ENCODE assay signal across 8 mouse cellular contexts in the genomic region with DNA sequence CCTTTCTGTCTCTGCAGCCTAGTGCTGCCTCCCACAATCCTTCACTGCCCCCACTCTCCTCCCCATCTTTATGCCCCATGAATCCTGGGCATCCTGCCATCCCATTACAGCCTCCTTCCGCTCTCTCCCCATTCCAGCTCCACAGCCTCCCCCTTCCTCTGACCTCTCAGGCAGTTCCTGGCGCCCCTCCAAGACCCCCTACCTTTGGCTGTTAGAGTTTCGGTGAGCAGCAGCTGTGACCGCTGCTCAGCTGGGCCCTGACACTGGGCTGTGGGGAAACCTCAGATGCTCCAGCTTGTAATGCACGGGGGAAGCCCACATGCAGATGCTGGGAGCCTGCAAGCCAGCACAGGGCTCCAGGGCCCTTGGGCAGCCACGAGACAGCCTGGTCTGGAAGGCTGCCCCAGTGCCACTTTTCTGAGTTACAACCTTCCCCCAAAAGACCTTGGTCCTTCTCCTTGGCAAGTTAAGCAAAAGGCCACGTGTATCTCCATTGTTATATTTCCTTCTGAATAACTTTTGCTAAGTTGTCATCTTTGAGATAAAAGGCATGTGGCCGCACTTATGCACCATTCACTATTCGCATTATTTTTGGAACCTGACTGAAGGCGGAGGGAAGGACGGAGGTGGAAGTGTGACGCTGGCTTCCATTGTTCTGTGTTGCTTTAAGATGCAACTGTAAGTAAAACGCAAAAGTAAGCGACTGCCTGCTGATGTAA.
DNase-seq lines count a peak whose midpoint lies in the region; ATAC-seq lines count a peak whose summit lies in the region.

No protein-coding gene starts in this region.

- H3K4me2 ChIP-seq in intestine, embryonic 16.5 days (ENCODE audit: low read depth, low read length) = no peak overlapping the region
- peak overlapping the region; percentile 38 for H3K4me2 ChIP-seq in neural tube, embryonic 12.5 days (replicated peaks)

- H3K4me1 ChIP-seq in intestine, embryonic 16.5 days (ENCODE audit: control insufficient read depth, insufficient read depth, low read length) = peaks cover 9% of the 10 kb centered on the region
- H3K4me1 ChIP-seq in neural tube, embryonic 12.5 days = peaks cover 37% of the 10 kb centered on the region

- H3K9me3 ChIP-seq in intestine, embryonic 16.5 days (ENCODE audit: control insufficient read depth, low read length) = no peaks in the 10 kb centered on the region
- H3K9me3 ChIP-seq in neural tube, embryonic 12.5 days = no peaks in the 10 kb centered on the region

- H3K27me3 ChIP-seq in intestine, embryonic 16.5 days (replicated peaks; ENCODE audit: control insufficient read depth, insufficient read depth, low read length) = no peaks in the 10 kb centered on the region
- no peaks in the 10 kb centered on the region for H3K27me3 ChIP-seq in neural tube, embryonic 12.5 days (replicated peaks)

- intact Hi-C loops in left cerebral cortex, postnatal 10 days (cut with DNase I) = no loop called here

- H3K4me3 ChIP-seq in intestine, embryonic 16.5 days (ENCODE audit: low read length) = no peak overlapping the region
- no peak overlapping the region for H3K4me3 ChIP-seq in neural tube, embryonic 12.5 days

- 25% methylated on average over 14 of the region's 14 CpGs for WGBS in intestine, embryonic 16.5 days
- WGBS in neural tube, embryonic 12.5 days = 21% methylated on average over 14 of the region's 14 CpGs

- H3K27ac ChIP-seq in intestine, embryonic 16.5 days (ENCODE audit: low read length) = peak overlapping the region; percentile 26; the same call in 1 of the 2 replicates
- H3K27ac ChIP-seq in neural tube, embryonic 12.5 days = peak overlapping the region; percentile 74

- no peaks in the 10 kb centered on the region for H3K36me3 ChIP-seq in intestine, embryonic 16.5 days (ENCODE audit: control insufficient read depth, insufficient read depth, low read length)
- H3K36me3 ChIP-seq in neural tube, embryonic 12.5 days = no peaks in the 10 kb centered on the region

- no peak overlapping the region for H3K9ac ChIP-seq in intestine, embryonic 16.5 days (ENCODE audit: low read depth, low read length)
- peak overlapping the region; percentile 26; the same call in 1 of the 2 replicates for H3K9ac ChIP-seq in neural tube, embryonic 12.5 days

- ATAC-seq in intestine, embryonic 16.5 days = peak; percentile 60; the same call in 1 of the 2 replicates
- peak; percentile 91 for ATAC-seq in neural tube, embryonic 12.5 days (ENCODE audit: low FRiP score, low read depth)

- DNase-seq in adrenal gland, postnatal 10 days = peak; percentile 80
- DNase-seq in cerebellum, postnatal 10 days = peak; percentile 89 to 94
- peak; percentile 46 for DNase-seq in gastrocnemius, postnatal 25 days
- DNase-seq in left cerebral cortex, postnatal 10 days (ENCODE audit: extremely low spot score in 1 of 2, low spot score in 2 of 2) = peak; percentile 66 to 91
- no peak for DNase-seq in MN1 (ENCODE audit: low spot score)
- DNase-seq in thymus, adult 18-20 months = no peak

Comparison
In these comparisons a context has a peak if more than half of its experiments do, and no peak if none do; other contexts are left out.
1. DNase-seq: peak in adrenal gland, postnatal 10 days (single experiment), cerebellum, postnatal 10 days (2 of 2), gastrocnemius, postnatal 25 days (single experiment) and left cerebral cortex, postnatal 10 days (2 of 2); none in MN1 (single experiment) and thymus, adult 18-20 months (0 of 2).